Mouse (Mus musculus): ENCODE results near the gene Zfp59. TPM values are rescaled to one million over a fixed set of nuclear protein-coding genes. Genes with fewer than 3 reads are reported as not detected.

Gene Zfp59
- polyA plus RNA-seq, 1 experiment from 2014 or later = 5.5 TPM

Other genes with a start within 250 kb of the Zfp59 start
- gene Akt2, start 247.1 kb upstream of the Zfp59 start, polyA plus RNA-seq (2014; fragmentation: Nextera tagmentation; extraction: Ambion mirVana) = 72.1 and 78.0 TPM in 2 replicates
- gene Ttc9b, start 184.7 kb upstream of the Zfp59 start, polyA plus RNA-seq (2014; fragmentation: Nextera tagmentation; extraction: Ambion mirVana) = not detected in 2 replicates
- gene Map3k10, start 164.0 kb upstream of the Zfp59 start, polyA plus RNA-seq (2014; fragmentation: Nextera tagmentation; extraction: Ambion mirVana) = 3.0 and 3.6 TPM in 2 replicates
- 1.7 and 3.1 TPM in 2 replicates for gene Zfp607b, start 149.3 kb upstream of the Zfp59 start, polyA plus RNA-seq (2014; fragmentation: Nextera tagmentation; extraction: Ambion mirVana)
- 21.8 and 22.5 TPM in 2 replicates for gene Zfp60, start 107.2 kb upstream of the Zfp59 start, polyA plus RNA-seq (2014; fragmentation: Nextera tagmentation; extraction: Ambion mirVana)
- 1.5 and 2.1 TPM in 2 replicates for gene Zfp626, start 31.4 kb upstream of the Zfp59 start, polyA plus RNA-seq (2014; fragmentation: Nextera tagmentation; extraction: Ambion mirVana)
- 3.1 and 3.7 TPM in 2 replicates for gene Zfp607a, start 18.9 kb downstream of the Zfp59 start, polyA plus RNA-seq (2014; fragmentation: Nextera tagmentation; extraction: Ambion mirVana)
- 7.5 and 8.1 TPM in 2 replicates for gene Zfp974, start 90.9 kb downstream of the Zfp59 start, polyA plus RNA-seq (2014; fragmentation: Nextera tagmentation; extraction: Ambion mirVana)
- 11.8 and 13.8 TPM in 2 replicates for gene Zfp780b, start 140.6 kb downstream of the Zfp59 start, polyA plus RNA-seq (2014; fragmentation: Nextera tagmentation; extraction: Ambion mirVana)
- 2.7 and 5.4 TPM in 2 replicates for gene Zfp850, start 175.5 kb downstream of the Zfp59 start, polyA plus RNA-seq (2014; fragmentation: Nextera tagmentation; extraction: Ambion mirVana)
- gene Psmc4, start 211.5 kb downstream of the Zfp59 start, polyA plus RNA-seq (2014; fragmentation: Nextera tagmentation; extraction: Ambion mirVana) = 276 and 283 TPM in 2 replicates
- gene Fcgbp, start 232.6 kb downstream of the Zfp59 start, polyA plus RNA-seq (2014; fragmentation: Nextera tagmentation; extraction: Ambion mirVana) = 0.24 TPM in 1 of 2 replicates, not detected in the other